Mouse (Mus musculus) forebrain, postnatal 0 days (tissue): ENCODE measurements around the gene Lmx1a. TPM values are rescaled to one million over a fixed set of nuclear protein-coding genes. Genes with fewer than 3 reads are reported as not detected.
A peak's percentile ranks its signal among the peaks of the same experiment; 100 is the strongest.

Source experiments
- ATAC-seq: fragments of 200-750 bp; cut with Nextera tagmentation; 2 replicates; pipeline ENCODE4 v1.8.0; 2017; ENCODE audit warnings: mild to moderate bottlenecking, moderate library complexity
- DNase-seq: peaks from one replicate; pipeline ENCODE4 v3.0.0-alpha.2; 2015
- H3K27ac ChIP-seq: fragments of 300-500 bp; sonication (generic); 2 replicates; pipeline ENCODE4 v1.5.1; 2014; ENCODE audit warnings: low read depth, mild to moderate bottlenecking, antibody characterized with exemption, low read length, moderate library complexity, mixed read lengths
- H3K27me3 ChIP-seq: fragments of 300-500 bp; sonication (generic); 2 replicates; pipeline ENCODE4 v1.6.1; 2014; ENCODE audit warnings: mild to moderate bottlenecking, low read length, mixed read lengths; ENCODE audit not compliant: insufficient read depth
- H3K36me3 ChIP-seq: fragments of 300-500 bp; sonication (generic); 2 replicates; pipeline ENCODE4 v1.6.1; 2014; ENCODE audit warnings: mild to moderate bottlenecking, moderate library complexity; ENCODE audit not compliant: insufficient read depth
- H3K4me1 ChIP-seq: fragments of 300-500 bp; sonication (generic); 2 replicates; pipeline ENCODE4 v1.6.1; 2014; ENCODE audit warnings: antibody characterized with exemption; ENCODE audit not compliant: insufficient read depth
- H3K4me2 ChIP-seq: fragments of 300-500 bp; sonication (generic); 2 replicates; pipeline ENCODE4 v1.6.1; 2014; ENCODE audit warnings: low read depth, mild to moderate bottlenecking, moderate library complexity
- H3K4me3 ChIP-seq: fragments of 300-500 bp; sonication (generic); 2 replicates; pipeline ENCODE4 v1.5.1; 2014; ENCODE audit warnings: low read depth, low read length, mixed read lengths
- H3K9ac ChIP-seq: fragments of 300-500 bp; sonication (generic); 2 replicates; pipeline ENCODE4 v1.6.1; 2014; ENCODE audit warnings: mild to moderate bottlenecking
- H3K9me3 ChIP-seq: fragments of 300-500 bp; sonication (generic); 2 replicates; pipeline ENCODE4 v1.6.1; 2016; ENCODE audit warnings: low read length
- CTCF ChIP-seq: sonication (generic); IDR thresholded peaks from 2 replicates; pipeline ENCODE4 v1.5.1; 2016; ENCODE audit warnings: antibody characterized with exemption, control low read depth, low read depth
- WGBS: fragments of 180-500 bp; shearing (Covaris S2); extraction: QIAGEN DNeasy Blood & Tissue Kit; methylation state at CpG from one replicate; pipeline ENCODE4 v1.1.7; 2014; 5-methylcytosine and 5-hydroxymethylcytosine counted together
- polyA plus RNA-seq: library from polyadenylated mRNA; unstranded; fragments of >200 nt; fragmentation: Nextera tagmentation; extraction: Ambion mirVana; gene quantifications from 2 replicates; pipeline ENCODE4 v1.2.1, GENCODE M21; 2015
- total RNA-seq: library from RNA; depleted of rRNA; stranded (reverse); fragments of >200 nt; gene quantifications from 2 replicates; pipeline ENCODE4 v1.2.3, GENCODE M21; 2014; rRNA removed

The Lmx1a gene
- total and polyA plus RNA-seq, 2 experiments from 2014 or later = 1.5 to 5.2 TPM

DNA sequence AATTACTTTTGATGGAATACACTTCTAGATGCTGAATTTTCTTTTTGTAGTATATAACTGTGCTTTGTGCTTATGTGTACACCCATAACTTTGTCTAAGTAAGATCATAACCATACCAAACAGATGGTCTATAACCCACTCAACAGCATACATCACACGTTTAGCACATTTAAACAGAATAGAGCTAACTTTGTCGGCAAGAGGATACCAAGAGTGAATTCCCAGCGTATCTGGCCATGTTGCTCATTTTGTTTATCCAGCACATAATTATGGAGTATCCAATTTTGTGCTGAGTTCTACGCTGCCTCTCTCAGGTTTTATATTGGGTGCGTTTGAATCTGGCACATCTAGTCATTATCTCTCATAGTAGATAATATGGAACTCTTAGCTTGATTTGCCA, 196.7 kb downstream of the Lmx1a start:
- DNase-seq = peak; percentile 9
- WGBS = 78% methylated on average over 5 of the region's 5 CpGs
- no peaks in the 10 kb centered on the region for H3K9me3 ChIP-seq

DNA sequence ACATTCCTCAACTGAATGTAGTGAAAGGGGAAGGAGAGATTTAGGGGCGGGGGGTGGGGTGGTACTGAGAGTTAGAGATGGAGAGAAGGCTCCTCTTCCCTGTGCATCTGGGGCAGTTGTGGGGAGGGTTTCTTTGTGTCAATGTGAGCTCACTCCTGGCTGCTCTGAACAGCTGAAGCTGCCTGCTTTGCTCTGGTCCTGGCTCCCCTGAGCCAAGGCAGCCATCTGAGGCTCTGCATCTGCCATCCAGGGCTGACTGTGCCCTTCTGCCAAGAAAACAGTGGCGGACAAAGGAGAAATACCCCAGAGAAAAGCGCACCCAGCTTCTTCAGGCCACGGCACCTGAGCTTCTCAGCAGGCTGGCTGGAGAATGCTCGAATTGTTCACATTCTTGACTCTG, 199.1 kb downstream of the Lmx1a start:
- no peaks in the 10 kb centered on the region for H3K9me3 ChIP-seq
- ATAC-seq (no peak), DNase-seq (peak; percentile 7)
- TF ChIP-seq CTCF = no peak
- H3K9ac ChIP-seq = 0 out of 2 replicates have a peak overlapping the region, but pooled peaks have one; percentile 6
- no peak overlapping the region for H3K27ac ChIP-seq
- 52% methylated on average over 5 of the region's 5 CpGs for WGBS
- H3K36me3 ChIP-seq = no peaks in the 10 kb centered on the region
- H3K27me3 ChIP-seq = no peaks in the 10 kb centered on the region
- H3K4me1 ChIP-seq = no peaks in the 10 kb centered on the region
- no peak overlapping the region for H3K4me3 ChIP-seq
- H3K4me2 ChIP-seq = peak overlapping the region; percentile 24; the same call in 1 of the 2 replicates

More for the DNA sequence above, 196.7 kb downstream of the Lmx1a start:
- H3K4me1 ChIP-seq = no peaks in the 10 kb centered on the region
- H3K27ac ChIP-seq = no peak overlapping the region
- TF ChIP-seq CTCF = no peak
- H3K4me3 ChIP-seq = no peak overlapping the region
- H3K4me2 ChIP-seq = no peak overlapping the region
- no peak overlapping the region for H3K9ac ChIP-seq
- ATAC-seq = peak; percentile 45; the same call in 1 of the 2 replicates
- no peaks in the 10 kb centered on the region for H3K27me3 ChIP-seq
- no peaks in the 10 kb centered on the region for H3K36me3 ChIP-seq

DNA sequence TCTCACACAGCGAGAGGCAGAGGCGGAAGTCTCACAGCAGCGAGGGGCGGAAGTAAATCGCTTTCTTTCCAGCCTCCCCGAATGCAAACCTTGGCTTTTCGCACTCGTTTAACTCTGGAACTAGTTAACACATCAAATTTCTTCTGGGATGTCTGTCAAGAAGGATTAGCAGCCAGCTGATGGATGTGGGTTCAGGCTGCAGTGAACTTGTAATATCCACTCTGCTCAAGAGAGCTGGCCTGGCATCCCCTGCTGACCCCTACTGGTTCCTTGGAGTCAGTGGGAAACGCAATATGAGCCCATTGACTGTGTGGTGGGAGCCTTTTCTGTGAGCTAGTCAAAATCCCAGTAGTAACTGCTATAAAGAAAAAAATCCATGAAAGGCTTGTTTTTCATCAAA, 199.8 kb downstream of the Lmx1a start:
- Histone ChIP-seq H3K4me3 (no peak overlapping the region), H3K27ac (no peak overlapping the region), H3K9ac (0 out of 2 replicates have a peak overlapping the region, but pooled peaks have one; percentile 6), H3K27me3 (no peaks in the 10 kb centered on the region), H3K9me3 (no peaks in the 10 kb centered on the region), H3K36me3 (no peaks in the 10 kb centered on the region), H3K4me1 (no peaks in the 10 kb centered on the region), H3K4me2 (peak overlapping the region; percentile 24)
- WGBS = 23% methylated on average over 9 of the region's 9 CpGs
- DNase-seq (peak; percentile 26), ATAC-seq (peak; percentile 71; the same call in 1 of the 2 replicates)
- peak; percentile 57 for TF ChIP-seq CTCF

DNA sequence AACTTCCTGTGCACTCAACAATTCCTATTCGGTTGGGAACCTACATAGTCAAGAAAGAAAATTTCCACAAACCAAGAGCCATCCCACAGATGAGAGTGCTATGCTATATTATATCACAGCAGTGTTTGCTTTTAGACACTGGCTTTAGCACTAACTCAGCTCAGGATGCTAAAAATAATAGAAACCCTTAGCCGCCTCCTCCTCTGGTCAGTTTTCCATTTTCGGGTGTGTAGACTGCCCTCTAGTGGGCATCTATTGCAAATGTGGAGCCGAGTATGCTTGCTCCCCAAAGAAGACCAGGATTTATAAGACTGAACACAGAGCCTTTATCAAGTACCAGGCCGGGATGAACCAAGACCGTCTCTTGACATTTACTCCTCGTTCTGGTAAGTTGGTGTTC, 207.2 kb downstream of the Lmx1a start:
- H3K27ac ChIP-seq = no peak overlapping the region
- H3K9ac ChIP-seq = no peak overlapping the region
- DNase-seq = peak; percentile 84
- H3K4me2 ChIP-seq = no peak overlapping the region
- no peaks in the 10 kb centered on the region for H3K27me3 ChIP-seq
- no peak overlapping the region for H3K4me3 ChIP-seq
- 33% methylated on average over 7 of the region's 7 CpGs for WGBS
- peak; percentile 83 for TF ChIP-seq CTCF
- no peaks in the 10 kb centered on the region for H3K4me1 ChIP-seq
- H3K9me3 ChIP-seq = no peaks in the 10 kb centered on the region
- ATAC-seq = peak; percentile 75
- no peaks in the 10 kb centered on the region for H3K36me3 ChIP-seq

Other genes starting within 250 kb of the Lmx1a start
- not detected in 2 replicates for gene Lrrc52, start 222.5 kb upstream of the Lmx1a start, total RNA-seq
- gene Lrrc52, start 222.5 kb upstream of the Lmx1a start, polyA plus RNA-seq = not detected in 2 replicates
- 25.9 and 46.0 TPM in 2 replicates for gene Rxrg, start 90.9 kb upstream of the Lmx1a start, total RNA-seq
- gene Rxrg, start 90.9 kb upstream of the Lmx1a start, polyA plus RNA-seq = 30.1 and 43.3 TPM in 2 replicates